Mouse (Mus musculus): ENCODE measurements around the gene Epha3.

Gene Epha3

DNA sequence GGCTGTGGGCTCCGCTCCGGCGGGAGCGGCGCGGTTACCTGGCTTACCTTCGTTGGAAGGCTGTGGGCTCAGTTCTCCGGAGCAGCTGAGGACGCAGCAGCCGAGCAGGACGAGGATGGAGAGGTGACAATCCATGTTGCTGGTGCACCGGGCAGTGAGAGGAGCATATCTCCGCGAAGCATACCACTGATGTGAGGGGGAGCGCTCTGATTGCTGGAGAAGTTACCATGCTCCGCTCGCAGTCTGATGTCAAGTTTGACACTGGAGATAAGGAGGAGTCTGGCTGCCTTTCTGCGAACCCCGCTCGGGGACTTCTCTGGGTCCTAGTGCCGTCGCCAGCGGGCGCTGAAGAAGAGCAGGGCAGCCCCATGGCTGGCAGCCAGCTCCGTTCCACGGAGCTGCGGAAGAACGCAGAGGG lies at the start of gene Epha3:
Epha3 (minus strand) TSS at position 263 of the 418 bp plus-strand sequence.
- DNase-seq (ENCODE audit: low spot score): peak; percentile 62

DNA sequence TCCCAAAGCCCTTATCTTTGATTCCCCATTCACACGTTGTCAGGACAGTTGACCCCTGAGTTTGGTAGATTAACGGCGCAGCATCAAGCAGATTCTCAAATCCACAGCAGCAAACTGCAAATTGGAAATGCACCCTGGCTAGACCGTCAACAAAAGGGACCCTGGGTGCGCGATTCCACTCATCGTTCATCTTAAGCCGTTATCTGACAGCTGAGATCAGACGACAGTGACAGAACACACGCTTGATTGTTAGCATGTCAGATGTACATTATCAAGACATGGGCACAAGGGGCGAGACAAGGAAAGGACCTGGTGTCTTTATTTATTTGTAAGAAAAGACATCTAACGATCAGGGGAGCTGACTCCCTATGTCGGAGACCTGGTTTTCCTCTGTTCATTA lies 39.5 kb upstream of the Epha3 start:
- DNase-seq (ENCODE audit: low spot score): no peak

DNA sequence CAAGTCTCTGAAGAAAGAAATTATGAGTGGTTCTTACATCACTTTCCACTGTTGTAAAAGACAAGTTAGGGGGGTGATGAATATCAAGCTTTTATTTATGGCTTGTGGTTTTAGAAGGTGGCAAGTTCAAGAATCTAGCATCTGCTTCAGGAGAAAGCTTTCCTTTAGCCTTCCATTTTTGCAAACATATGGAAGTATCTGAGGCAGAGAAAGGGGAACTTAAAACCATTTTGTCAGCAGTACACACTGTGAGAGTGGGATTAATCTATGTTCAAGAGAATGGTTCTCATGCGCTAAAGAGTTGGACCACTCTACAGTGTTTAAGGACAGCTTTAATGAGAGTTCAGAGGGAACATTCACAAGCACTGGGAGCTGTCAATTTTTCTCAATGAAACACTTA lies 17.2 kb upstream of the Epha3 start:
- no peak for DNase-seq (ENCODE audit: low spot score)

DNA sequence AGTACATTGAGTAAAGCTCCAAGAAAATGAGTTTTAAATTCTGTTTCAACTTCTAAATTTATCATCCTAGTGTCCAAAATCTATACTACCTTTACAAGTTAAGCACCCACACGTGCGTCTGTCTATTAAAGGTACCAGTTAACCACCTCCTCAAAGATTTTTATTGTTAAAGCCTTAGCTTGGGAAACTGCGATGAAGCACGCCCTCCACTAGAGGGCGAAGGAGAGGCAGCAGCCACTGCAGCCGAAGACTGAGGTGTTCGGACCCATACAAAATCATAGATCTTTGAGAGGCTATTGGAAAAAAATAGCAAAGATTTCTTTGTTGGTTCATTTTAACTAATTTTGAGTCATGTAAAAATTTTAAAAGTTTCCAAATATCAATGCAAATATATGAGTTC lies 8.3 kb upstream of the Epha3 start:
- peak; percentile 9 for DNase-seq (ENCODE audit: low spot score)

DNA sequence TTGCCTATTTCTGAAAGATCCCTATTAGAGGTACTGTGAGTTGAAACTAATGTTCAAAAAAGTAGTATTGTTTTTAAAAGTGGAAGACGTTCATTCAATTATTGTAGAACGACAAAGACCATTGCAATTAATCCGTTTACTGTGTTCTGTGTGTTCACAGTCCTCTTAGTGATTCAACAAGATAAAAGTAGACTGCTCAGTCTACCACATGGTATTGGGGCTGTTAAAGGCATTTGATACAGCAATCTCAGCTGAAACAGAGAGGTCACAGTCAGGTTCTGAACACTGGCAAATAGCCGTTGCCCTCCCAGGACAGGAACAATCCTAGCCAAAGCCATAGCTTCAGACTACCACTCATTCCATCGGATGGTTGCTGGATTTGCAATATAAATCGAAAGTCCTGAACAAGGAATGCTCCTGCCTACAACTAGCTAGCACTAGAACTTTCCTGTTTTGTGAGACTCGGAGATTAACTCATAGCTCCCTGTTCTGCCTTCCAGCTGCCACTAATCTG lies 545 bp upstream of the Epha3 start:
- DNase-seq (ENCODE audit: low spot score): no peak

DNA sequence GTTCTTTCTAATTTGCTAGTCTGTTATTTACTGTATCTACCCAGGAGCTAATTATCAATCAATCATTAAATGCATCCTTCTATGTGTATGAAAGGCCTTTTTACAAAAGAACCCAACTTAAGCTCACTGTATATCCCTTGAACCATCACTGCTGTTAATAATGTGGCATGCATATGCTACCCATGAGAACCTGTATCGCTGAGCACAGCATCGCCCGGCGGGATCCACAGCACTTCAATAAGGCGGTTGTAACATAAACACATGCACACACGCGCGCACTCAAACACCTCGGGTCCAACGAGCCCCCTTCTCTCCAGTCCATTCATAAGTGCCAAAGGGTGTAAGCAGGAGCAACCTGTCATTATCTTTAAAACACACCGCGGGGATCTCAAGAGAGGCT lies 794 bp downstream of the Epha3 start:
- DNase-seq (ENCODE audit: low spot score): no peak

DNA sequence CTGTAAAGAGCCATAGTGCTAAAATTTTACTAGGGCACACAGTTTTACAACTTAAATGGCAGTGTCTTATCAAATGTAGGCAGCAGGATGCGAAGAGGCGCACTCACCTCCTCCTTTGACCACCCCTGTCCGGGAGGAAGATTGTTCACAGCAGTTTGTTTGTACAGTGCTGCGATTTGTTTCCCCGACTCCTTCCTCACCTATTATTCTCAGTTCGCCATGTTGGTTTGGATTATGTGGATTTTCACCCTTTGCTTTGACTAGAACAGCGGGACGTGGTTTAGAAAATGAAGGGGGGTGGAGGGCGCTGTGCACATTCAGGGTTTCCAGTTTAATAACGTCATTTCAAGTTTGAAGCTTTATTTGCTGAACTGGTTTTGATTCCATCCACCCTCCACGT lies 6.4 kb downstream of the Epha3 start:
- no peak for DNase-seq (ENCODE audit: low spot score)

DNA sequence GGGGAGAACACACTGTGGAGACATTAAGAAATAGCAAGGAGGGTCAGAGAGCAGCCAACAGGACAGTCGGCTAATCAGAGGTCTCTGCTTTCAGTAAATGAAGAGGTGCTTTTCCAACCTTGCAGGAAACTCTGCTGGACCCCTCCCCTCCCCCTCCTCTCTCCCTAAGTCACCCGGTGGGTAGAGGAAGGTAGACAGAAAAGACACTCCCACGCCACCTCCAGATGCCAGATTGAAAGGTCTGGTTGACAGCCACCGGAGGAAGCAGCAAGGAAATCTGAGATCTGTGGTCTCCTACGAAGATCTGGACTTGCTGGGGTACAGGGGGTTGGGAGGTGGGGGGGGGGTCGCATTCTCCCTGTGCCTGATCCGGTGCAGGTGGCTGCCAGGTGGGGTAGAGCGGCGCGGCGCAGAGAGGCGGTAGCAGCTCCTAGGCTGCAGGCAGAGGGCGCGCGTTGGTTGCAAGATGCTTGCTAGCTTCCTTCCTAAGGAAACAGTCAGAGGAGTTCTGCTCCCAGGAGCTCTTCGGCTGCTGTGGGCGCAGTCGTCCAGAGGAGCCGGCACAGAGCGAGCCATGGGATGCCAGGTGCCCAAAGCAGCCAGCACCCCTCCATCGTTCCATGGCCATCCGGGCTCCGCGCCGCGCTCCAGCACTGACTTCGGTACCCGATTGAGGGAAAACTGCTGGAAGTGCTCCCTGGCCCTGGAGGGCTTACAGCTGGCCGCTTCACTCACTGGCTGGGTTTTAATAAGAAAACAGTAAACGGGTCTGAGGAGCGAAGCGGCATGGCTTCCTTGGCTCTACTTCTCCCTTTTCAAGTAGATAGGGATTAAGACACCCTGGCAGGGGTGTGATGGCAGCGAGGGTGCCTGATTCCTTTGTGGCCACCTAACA lies 7.1 kb downstream of the Epha3 start:
- peak; percentile 73 for DNase-seq (ENCODE audit: low spot score)

DNA sequence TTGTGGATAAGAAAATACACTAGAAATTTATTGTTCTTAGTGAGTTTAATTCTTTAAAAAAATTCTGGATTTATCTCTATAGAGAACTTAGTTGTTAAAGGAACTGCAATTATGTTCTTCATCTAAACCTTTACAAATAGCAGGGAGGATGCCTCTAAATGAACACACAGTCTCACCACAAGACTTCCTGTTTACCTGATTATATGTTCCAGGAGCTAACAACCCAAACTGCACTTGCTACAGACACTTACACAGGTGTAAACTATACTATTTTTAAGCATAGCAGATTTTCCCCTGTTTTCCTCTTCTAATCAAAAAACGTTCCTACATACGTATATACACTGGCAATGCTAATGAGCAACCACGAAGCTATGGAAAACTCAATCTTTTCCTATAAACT lies 13.7 kb downstream of the Epha3 start:
- DNase-seq (ENCODE audit: low spot score): no peak

DNA sequence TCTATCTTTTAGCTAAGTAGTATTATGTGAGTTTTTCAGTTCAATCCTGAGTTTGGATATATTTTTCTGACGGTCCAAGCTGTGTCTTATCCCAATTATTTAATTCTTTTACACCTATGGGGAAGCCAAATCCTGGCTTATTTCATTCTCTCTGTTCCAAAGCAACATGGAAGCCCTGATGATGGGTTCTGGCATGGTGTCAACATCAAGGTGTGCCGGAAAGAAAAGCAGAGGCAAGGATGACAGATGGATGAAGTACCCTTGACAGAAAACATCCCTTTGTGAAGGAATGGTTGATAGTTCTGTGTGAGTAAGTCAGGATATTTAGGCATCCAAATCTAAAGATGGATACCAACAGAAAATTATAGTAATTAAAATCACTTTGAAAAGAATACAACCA lies 21.1 kb downstream of the Epha3 start:
- DNase-seq (ENCODE audit: low spot score): no peak

DNA sequence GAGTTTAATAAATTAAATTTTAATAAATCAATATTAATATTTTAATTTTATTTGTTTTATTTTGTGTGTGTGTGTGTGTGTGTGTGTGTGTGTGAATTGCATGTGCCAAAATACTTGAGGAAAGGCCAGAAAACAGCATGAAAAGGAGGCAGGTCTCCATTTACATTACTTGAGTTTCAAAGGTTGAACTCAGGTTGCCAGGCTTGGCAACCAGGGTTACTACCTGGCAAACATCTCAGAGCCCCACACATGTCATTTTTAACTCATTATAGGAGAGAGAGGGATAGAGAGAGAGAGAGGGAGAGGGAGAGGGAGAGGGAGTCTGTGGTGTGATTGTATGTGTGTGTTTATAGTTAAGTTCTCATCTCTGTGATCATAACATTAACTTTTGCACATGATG lies 26.5 kb downstream of the Epha3 start:
- no peak for DNase-seq (ENCODE audit: low spot score)

DNA sequence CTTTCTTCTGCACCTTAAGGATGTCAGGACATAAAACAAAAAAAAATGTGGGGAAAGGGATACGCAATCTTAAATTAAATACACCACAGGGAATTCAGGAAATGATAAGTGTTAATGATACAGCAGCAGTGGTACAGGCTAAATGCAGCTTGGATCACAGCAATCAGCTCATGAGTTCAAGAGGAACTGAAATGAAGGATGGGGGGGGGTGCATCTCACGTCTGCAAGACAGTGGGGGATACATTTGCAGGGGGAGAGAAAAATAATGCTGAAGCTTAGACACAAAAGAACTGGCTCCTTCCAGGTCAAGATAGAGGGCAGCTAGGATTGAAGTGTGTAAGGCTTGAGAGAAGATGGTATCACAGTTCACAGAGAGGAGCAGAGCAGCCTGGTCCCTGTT lies 42.8 kb downstream of the Epha3 start:
- no peak for DNase-seq (ENCODE audit: low spot score)

DNA sequence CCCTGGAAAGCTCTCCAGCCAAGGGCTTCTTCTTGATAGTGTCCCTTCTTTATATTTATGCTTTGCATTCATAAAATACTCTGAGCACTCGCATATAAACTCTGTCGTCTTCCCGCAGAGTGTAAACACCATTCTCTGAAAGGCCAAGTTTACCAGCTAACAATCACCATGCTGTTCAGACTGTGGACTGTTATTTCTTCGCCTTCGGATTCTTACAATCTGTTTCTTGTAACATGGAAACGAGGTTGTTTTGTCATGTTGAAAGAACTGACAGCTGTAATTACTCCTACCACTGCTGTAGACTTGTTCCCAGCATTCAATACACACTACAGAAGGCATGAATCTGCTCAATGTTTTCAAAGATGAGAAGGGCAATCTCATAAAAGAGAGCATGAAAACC lies 46.4 kb downstream of the Epha3 start:
- DNase-seq (ENCODE audit: low spot score): no peak

DNA sequence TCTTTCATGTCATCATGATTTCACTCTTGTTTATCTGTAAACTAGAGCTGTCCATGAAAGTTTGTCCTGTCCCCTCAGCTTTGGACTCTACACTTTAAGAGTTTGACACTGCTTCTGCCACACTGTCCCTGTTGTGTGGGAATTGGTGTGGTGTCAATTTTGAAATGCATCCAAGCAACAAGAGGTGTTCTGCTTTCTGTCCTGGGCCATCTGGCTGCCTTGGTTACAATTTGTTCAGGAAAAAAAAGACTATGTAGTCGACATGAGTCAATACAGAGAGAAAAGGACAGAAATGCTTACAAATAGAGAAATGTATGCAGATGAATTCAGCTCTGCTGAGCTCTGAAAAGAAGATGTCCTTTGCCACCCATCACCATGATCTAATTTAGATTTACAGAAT lies 47.3 kb downstream of the Epha3 start:
- no peak for DNase-seq (ENCODE audit: low spot score)

DNA sequence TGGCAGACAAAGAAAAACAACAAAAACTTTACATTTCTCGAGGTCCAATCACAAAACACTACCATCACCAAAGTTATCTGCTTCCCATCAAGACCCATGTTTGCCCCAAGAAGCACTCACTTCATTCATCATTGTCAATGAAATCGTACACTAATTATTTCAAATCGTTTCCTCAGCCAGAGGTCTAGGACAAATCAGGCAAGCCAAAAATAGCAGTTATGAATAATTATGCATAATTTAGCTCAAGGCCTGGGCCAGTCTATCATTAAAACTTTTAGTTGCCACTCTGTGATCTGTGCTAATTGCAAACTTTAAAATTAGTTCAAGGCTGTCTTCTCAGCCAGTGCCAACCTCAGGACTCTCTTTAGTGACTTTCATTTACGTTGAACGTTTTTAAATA lies 54.1 kb downstream of the Epha3 start:
- no peak for DNase-seq (ENCODE audit: low spot score)

DNA sequence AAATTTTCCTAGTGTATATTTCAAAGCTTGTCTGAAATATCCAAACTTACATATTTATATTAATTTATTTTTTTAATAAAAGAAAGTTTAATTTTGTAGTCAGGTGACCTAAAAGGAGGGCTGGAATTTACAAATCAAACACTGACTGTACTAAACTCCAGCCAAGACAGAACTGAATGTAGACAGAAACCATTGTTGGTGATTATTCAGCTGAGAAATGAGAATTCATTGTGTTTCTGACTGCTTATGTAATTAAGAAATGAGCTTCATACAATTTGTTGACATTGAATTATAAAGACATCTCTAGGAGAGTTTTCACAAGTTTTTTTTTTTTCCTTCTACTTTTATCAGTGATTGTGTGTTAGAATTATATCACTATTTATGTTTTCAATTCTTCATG lies 55.0 kb downstream of the Epha3 start:
- DNase-seq (ENCODE audit: low spot score): no peak

DNA sequence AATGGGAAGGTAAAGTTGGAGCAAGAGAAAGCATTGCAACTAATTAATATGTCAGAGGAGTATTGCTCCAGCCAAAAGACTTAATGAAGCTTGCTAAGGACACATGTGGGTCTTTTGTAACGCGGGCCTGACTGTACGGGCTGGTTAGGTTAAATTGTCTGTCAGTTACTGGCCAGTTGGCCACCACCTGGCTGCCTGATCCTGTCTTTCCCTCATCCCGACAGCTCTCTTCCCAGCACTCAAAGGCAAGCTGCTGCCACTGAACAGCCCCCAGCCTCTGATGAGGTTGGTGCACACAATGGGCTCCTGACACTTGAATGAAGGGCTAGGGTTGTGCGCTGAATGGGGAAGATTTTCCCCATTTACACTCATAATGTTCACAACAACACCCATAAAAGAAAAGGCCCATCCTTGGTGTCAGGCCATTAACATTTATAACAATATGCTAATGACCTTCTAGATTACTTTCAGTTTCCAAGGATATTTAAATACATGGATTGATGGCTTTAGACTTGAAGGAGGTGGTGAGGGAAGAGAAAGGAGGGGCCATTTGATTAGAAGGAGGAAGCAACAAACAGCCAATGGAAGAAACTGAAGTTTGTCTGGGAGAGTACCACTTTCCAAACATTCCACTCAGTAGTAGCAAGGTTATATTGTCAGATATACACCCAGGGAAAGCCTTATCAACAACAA lies 57.4 kb downstream of the Epha3 start:
- no peak for DNase-seq (ENCODE audit: low spot score)

DNA sequence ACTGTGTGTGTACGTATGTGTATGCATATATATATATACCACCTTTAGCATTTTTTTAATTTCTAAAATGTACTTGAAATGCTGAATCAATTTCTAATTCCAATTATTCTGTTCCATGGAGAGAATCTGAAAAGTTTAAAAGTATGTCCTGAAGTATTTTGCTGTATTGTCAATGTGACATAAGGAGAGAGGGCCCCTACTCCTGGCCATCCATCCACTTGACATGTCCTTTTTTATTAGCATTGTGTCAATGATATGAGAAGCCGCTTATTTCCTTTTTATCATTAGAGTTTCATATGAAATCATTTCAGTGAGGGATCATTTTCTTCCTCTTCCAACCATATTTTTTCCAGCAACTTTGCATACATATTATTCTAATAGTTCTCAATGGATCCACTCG lies 58.0 kb downstream of the Epha3 start:
- DNase-seq (ENCODE audit: low spot score): no peak

DNA sequence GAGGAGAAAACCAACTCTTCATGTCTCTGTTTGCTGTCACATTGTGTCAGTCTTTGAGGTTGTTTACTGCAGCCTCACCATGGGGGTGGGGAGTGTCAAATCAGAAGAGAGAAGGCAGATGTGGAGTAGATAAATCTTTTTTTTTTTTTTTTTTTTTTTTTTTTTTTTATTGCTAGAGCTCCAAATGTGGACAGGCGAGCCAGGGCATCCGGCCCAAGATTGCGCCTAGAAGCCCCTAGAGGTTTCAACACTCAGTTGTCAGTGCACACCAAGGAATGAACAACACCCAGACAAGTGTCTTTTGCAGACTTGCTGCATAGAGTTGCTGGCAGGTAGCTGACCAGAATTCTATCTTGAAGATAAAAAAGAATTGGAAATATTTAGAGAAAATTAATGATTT lies 62.5 kb downstream of the Epha3 start:
- no peak for DNase-seq (ENCODE audit: low spot score)

DNA sequence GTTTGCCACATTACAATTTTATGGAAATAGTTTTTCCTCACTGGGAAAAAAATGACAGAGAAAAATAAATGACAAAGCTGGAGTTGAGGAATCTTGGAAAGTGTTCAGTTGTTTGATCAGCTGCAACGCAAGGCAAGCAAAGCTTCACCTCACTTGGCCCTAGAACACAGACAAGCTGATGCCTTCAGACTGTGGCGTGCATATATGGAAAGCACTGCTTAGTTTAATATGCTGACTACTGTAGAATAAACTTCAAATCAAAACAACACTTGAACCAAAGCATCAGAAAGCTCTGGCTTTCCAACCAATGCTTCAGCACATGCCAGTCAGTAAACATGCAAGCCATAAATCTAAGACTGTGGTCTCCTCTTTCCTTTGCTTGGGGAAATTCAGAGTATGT lies 65.6 kb downstream of the Epha3 start:
- DNase-seq (ENCODE audit: low spot score): no peak

DNA sequence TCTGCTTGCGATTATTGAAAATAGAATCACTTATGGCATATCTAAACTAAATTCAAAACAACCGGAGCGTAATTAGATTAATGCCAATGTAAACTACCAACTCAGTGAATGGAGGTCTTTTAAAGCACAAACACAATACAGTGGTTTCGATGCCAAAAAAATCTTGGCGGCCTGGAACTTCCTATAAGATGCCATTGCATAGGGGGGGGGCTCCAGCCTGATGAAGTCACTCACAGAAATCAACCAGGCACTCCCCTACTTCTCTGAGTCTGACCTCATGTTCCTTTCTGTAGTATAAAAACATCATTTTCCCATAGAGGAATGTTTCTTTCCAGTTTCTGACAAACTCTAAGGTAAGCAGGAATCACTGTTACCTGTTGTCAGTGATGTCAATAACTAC lies 69.7 kb downstream of the Epha3 start:
- DNase-seq (ENCODE audit: low spot score): no peak

DNA sequence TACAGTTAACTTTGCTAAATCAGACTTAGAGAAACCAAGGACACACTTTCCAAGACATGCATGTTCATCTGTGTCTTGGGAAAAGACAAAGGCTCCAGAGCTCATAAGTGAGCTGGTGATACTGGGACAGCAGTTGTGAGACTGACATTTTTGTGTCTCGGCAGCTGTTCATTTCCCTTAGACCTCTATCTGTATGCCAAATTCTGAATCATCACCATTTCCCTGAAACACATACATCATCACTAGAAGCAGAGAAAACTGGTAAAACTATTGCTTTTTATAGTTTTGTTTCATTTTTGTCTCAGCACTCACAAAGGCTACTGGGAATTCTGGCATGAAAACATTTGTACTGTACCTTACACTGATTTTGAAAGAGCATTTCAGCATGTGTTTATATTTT lies 70.2 kb downstream of the Epha3 start:
- no peak for DNase-seq (ENCODE audit: low spot score)

DNA sequence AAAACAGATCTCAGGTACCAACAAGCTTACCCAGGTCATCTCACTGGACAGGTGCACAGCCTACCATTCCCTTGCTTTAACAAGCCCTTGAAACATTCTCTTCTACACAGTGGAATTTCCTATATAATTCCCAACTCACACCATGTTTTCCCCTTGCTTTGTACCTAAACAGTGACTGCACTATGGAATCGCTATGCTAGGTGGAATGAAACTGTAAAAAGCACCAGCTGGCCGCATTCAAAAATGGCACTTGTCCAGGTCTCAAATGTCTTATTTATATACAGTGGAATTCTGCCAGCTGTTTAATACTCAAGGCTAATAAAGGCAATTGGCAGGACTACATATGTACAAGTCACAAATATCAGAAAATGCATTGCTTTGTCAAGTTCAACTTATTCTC lies 71.9 kb downstream of the Epha3 start:
- no peak for DNase-seq (ENCODE audit: low spot score)
